Mouse (Mus musculus) G1E (cell line): Measurements from ENCODE around the gene Xylt1. TPM values are rescaled to one million over a fixed set of nuclear protein-coding genes. Genes with fewer than 3 reads are reported as not detected.

Source experiments
- ATAC-seq: 2 replicates; pipeline ENCODE4 v1.8.0; 2016; ENCODE audit warnings: mild to moderate bottlenecking; ENCODE audit not compliant: insufficient number of reproducible peaks, poor library complexity, low FRiP score, severe bottlenecking; ENCODE audit errors: extremely low read depth
- DNase-seq: peaks from one replicate; pipeline ENCODE4 v3.0.0; 2012; ENCODE audit warnings: low spot score
- H3K27me3 ChIP-seq: 2 replicates; pipeline ENCODE4 v1.6.1; 2012; ENCODE audit warnings: mild to moderate bottlenecking, low read length, inconsistent platforms; ENCODE audit not compliant: insufficient read depth
- H3K36me3 ChIP-seq: replicated peaks from 2 replicates; pipeline ENCODE3; 2012; ENCODE audit warnings: mild to moderate bottlenecking, inconsistent platforms
- H3K4me1 ChIP-seq: 2 replicates; pipeline ENCODE4 v1.6.1; 2012; ENCODE audit warnings: low read depth, low read length, inconsistent platforms, mixed read lengths; ENCODE audit not compliant: insufficient read depth
- H3K4me3 ChIP-seq: 2 replicates; pipeline ENCODE4 v1.5.1; 2012; ENCODE audit warnings: low read depth, mild to moderate bottlenecking, inconsistent platforms, low read length, moderate library complexity, mixed read lengths
- H3K9me3 ChIP-seq: replicated peaks from 2 replicates; pipeline ENCODE4 v1.6.1; 2012; ENCODE audit warnings: inconsistent platforms
- CTCF ChIP-seq: IDR thresholded peaks from 2 replicates; pipeline ENCODE4 v1.5.1; 2012; ENCODE audit warnings: low read depth, low read length, inconsistent platforms, mixed read lengths
- GATA1 ChIP-seq: IDR thresholded peaks from 2 replicates; pipeline ENCODE4 v1.6.1; 2012; ENCODE audit warnings: borderline replicate concordance, low read length, inconsistent platforms, mixed read lengths
- GATA2 ChIP-seq: IDR thresholded peaks from 2 replicates; pipeline ENCODE4 v1.6.1; 2012; ENCODE audit warnings: low read depth, low read length, inconsistent platforms, borderline replicate concordance
- POLR2AphosphoS5 ChIP-seq: IDR thresholded peaks from 2 replicates; pipeline ENCODE4 v1.6.1; 2012; ENCODE audit warnings: low read depth, low read length, inconsistent platforms; ENCODE audit not compliant: insufficient replicate concordance
- TAL1 ChIP-seq: conservative IDR thresholded peaks from 2 replicates; pipeline ENCODE4 v1.6.1; 2012; ENCODE audit warnings: low read depth, low read length, inconsistent platforms, mixed read lengths
- polyA plus RNA-seq: library from polyadenylated mRNA; stranded (reverse); fragments of >175 nt; gene quantifications from 2 replicates; pipeline ENCODE4 v1.2.3, GENCODE M21; 2012
- total RNA-seq, 2 experiments: library from RNA; stranded (forward) in 1 of 2; stranded (reverse) in 1 of 2; fragments of 200-1000 nt in 1 of 2; fragments of >200 nt in 1 of 2; fragmentation: Nextera tagmentation in 1 of 2; gene quantifications; 2 replicates each; pipeline ENCODE4 v1.2.3; 2014 to 2017

The Xylt1 gene
- total and polyA plus RNA-seq, 3 experiments, result 0.11 TPM; not detected in 2

DNA sequence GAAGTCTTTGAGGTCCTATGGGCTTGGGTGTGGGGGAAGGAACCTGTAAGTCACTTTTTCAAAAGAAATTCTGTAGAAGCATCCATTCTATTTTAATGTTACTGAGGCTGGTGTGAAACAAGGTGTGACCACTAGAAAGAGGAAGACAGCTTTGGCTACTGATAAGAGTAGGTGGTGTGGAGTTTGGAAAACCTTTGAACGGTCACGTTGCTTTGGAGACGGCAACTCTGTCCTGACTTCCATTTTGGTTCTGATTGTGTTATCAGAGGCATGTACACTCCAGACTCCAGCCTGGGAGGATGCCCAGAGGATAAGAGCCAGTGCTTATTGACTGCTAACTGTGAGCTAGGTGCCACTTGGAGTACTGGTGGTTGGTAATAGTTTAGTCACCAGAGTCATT lies 25.6 kb downstream of the Xylt1 start:
- Histone ChIP-seq H3K36me3 (no peaks in the 10 kb centered on the region), H3K27me3 (no peaks in the 10 kb centered on the region), H3K9me3 (peaks cover 67% of the 10 kb centered on the region), H3K4me3 (no peak overlapping the region), H3K4me1 (no peaks in the 10 kb centered on the region)
- ATAC-seq (no peak), DNase-seq (no peak)
- no peak for TF ChIP-seq TAL1
- TF ChIP-seq GATA1, result no peak
- TF ChIP-seq CTCF, result no peak
- TF ChIP-seq GATA2, result no peak

DNA sequence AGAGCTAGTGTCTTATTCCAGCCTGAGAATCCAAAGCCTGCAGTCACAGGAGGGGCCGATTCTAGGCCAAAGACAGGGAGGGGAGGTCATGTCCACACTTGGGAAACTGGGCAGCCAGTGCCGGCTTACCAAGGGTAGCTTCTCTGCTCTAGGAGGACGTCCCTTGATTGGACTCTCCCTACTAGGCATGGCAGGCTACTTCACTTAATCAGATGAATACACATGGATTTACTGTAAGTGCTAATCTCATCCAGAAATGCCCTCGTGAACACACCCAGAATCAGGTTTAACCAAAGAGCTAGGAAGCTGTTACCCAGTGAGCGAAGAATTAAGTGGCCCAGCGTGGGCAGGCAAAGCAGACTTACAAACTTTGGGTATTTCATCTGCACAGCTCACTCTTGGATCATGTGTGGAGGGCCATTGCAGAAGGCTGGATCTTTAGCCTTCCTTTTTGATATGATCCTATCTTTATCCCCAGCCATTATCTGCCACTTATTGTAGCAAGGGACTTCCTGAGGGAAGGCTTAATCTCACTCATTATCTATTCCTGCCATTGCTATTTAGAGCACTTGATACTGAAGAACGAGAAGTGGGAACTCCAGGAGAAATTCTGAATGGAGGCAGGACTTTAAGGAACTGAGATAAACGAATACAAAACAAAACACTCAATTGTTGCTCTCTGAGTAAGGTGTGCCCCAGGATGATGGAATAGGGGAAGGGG lies 28.6 kb downstream of the Xylt1 start:
- no peak for DNase-seq
- no peaks in the 10 kb centered on the region for H3K36me3 ChIP-seq
- H3K27me3 ChIP-seq, result no peaks in the 10 kb centered on the region
- no peak for ATAC-seq
- no peaks in the 10 kb centered on the region for H3K4me1 ChIP-seq
- H3K9me3 ChIP-seq, result peaks cover 58% of the 10 kb centered on the region
- no peak overlapping the region for H3K4me3 ChIP-seq
- TF ChIP-seq TAL1 (no peak), GATA1 (no peak), GATA2 (no peak)

DNA sequence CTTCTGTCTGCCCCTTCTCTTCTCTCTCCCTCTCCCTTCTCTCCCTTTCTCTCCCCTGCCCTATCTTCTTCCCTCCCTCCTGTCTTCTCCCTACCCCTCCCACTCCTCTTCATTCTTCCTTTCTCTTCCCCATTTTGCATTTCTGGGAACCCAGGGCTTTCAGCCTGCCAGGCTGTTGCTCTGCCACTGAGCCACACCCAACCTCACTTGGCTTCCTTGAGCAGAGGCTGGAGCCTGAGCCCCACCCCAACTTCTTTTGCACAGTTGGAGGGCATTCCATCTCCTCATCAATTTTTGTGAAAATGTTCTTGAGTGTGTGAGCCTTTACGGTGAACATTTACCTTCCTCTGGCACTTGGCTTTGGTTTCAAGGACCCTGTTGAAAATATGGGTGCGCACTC lies 31.1 kb downstream of the Xylt1 start:
- H3K9me3 ChIP-seq, result peaks cover 60% of the 10 kb centered on the region
- TF ChIP-seq GATA1, result no peak
- no peaks in the 10 kb centered on the region for H3K4me1 ChIP-seq
- no peak overlapping the region for H3K4me3 ChIP-seq
- DNase-seq (no peak), ATAC-seq (no peak)
- H3K27me3 ChIP-seq, result no peaks in the 10 kb centered on the region
- no peaks in the 10 kb centered on the region for H3K36me3 ChIP-seq

DNA sequence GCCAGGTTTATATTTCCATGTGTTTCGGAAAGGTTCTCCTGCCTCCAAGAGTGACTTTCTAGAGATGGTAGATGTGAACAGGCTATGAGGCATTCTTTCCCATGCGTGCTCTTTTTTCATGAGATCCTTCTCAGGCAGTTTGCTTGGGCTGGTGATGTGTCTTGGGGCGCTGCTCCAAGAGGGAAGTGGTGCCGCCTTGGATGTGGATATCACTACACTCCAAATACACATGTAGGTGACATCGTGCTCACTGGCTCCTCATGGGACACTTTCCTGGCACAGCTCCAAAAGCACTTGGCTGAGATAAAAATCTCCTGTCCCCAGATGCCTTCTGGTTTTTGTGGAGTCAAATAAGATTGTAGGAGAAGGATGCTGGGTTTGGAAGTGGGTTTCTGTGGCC lies 31.6 kb downstream of the Xylt1 start:
- peaks cover 61% of the 10 kb centered on the region for H3K9me3 ChIP-seq
- no peaks in the 10 kb centered on the region for H3K36me3 ChIP-seq
- H3K4me1 ChIP-seq, result no peaks in the 10 kb centered on the region
- DNase-seq (no peak), ATAC-seq (no peak)
- no peak overlapping the region for H3K4me3 ChIP-seq
- H3K27me3 ChIP-seq, result no peaks in the 10 kb centered on the region
- TF ChIP-seq TAL1, result no peak
- TF ChIP-seq GATA1, result no peak
- no peak for TF ChIP-seq GATA2
- no peak for TF ChIP-seq POLR2AphosphoS5
- TF ChIP-seq CTCF, result no peak

DNA sequence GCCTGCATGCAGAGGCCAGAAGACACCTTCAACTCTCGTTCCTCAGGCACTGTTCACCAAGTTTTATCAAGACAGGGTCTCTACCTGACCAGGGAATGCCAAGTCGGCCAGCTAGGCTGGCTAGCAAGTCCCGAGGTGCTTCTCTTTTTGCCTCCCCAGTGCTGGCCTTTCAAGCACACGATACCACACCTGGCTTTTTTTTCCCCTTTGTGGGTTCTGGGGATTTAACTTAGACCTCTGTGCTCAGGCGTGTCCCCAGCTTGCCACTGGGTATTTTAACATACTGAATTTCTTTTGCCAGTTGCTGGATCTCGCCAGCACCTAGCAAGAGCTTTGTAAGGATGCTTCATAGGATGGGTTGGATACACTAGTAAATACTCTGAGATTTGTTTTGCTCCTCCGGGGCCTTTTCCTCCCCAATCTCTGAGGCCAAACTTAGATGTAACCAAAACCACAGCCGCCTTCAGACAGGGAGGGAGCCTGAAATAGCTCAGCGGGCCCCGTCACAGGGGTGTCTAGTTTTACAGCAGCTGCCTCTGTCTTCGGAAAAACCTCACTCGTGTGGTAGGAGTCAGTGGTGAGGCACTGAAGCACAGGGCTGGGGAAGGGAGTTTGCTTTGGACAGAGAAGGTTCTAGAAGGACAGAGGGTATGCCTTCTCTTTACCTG lies 33.7 kb downstream of the Xylt1 start:
- ATAC-seq (no peak), DNase-seq (no peak)
- Histone ChIP-seq H3K4me3 (no peak overlapping the region), H3K9me3 (peaks cover 58% of the 10 kb centered on the region), H3K36me3 (no peaks in the 10 kb centered on the region), H3K27me3 (no peaks in the 10 kb centered on the region), H3K4me1 (no peaks in the 10 kb centered on the region)
- TF ChIP-seq GATA1 (no peak), POLR2AphosphoS5 (no peak), CTCF (no peak), GATA2 (no peak), TAL1 (no peak)

DNA sequence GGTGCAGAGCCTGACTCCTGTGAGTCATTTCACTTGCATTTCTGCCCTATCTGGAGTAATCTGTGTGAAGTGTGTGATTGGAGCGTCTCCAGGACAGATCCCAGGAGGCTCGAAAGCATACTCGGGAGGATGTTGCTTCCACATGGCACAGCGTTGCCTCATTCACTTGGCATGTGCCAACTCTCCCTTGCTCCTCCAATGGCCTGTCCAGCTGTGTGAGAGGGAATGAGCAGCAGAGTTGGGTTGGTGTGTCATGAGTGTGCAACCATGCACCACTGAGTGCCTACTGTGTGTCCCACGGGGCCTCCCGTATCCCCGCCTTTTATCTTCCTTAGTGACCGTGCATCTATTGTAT lies 34.2 kb downstream of the Xylt1 start:
- H3K4me3 ChIP-seq, result no peak overlapping the region
- peaks cover 55% of the 10 kb centered on the region for H3K9me3 ChIP-seq
- DNase-seq (no peak), ATAC-seq (no peak)
- TF ChIP-seq CTCF (no peak), GATA1 (no peak), GATA2 (no peak), POLR2AphosphoS5 (no peak), TAL1 (no peak)
- no peaks in the 10 kb centered on the region for H3K4me1 ChIP-seq
- H3K36me3 ChIP-seq, result no peaks in the 10 kb centered on the region
- no peaks in the 10 kb centered on the region for H3K27me3 ChIP-seq
